Mouse (Mus musculus) lung, postnatal 0 days (tissue): ENCODE measurements around the gene Gm10644. TPM values are rescaled to one million over a fixed set of nuclear protein-coding genes. Genes with fewer than 3 reads are reported as not detected.

ENCODE experiments used
- ATAC-seq: fragments of 200-750 bp; cut with Nextera tagmentation; 2 replicates; pipeline ENCODE4 v1.8.0; 2017; ENCODE audit warnings: moderate library complexity
- DNase-seq: peaks from one replicate; pipeline ENCODE4 v3.0.0-alpha.2; 2016; ENCODE audit warnings: low spot score
- H3K27ac ChIP-seq: fragments of 300-500 bp; sonication (generic); 2 replicates; pipeline ENCODE4 v1.5.1; 2014; ENCODE audit warnings: antibody characterized with exemption, mild to moderate bottlenecking, low read length, mixed read lengths
- H3K27me3 ChIP-seq: fragments of 300-500 bp; sonication (generic); replicated peaks from 2 replicates; pipeline ENCODE4 v1.6.1; 2014; ENCODE audit warnings: low read length, mixed read lengths; ENCODE audit not compliant: insufficient read depth
- H3K36me3 ChIP-seq: fragments of 300-500 bp; sonication (generic); 2 replicates; pipeline ENCODE4 v1.6.1; 2014; ENCODE audit warnings: low read length, mixed read lengths; ENCODE audit not compliant: insufficient read depth
- H3K4me1 ChIP-seq: fragments of 300-500 bp; sonication (generic); 2 replicates; pipeline ENCODE4 v1.6.1; 2014; ENCODE audit warnings: antibody characterized with exemption, low read depth, low read length, mixed read lengths; ENCODE audit not compliant: insufficient read depth
- H3K4me2 ChIP-seq: fragments of 300-500 bp; sonication (generic); replicated peaks from 2 replicates; pipeline ENCODE4 v1.6.1; 2014; ENCODE audit warnings: low read depth, mild to moderate bottlenecking, low read length, moderate library complexity, mixed read lengths
- H3K4me3 ChIP-seq: fragments of 300-500 bp; sonication (generic); 2 replicates; pipeline ENCODE4 v1.5.1; 2014; ENCODE audit warnings: low read depth, low read length
- H3K9ac ChIP-seq: fragments of 300-500 bp; sonication (generic); replicated peaks from 2 replicates; pipeline ENCODE4 v1.6.1; 2014; ENCODE audit warnings: low read depth, mild to moderate bottlenecking
- H3K9me3 ChIP-seq: fragments of 300-500 bp; sonication (generic); 2 replicates; pipeline ENCODE4 v1.6.1; 2016; ENCODE audit warnings: low read length, mixed read lengths
- CTCF ChIP-seq: IDR thresholded peaks from 2 replicates; pipeline ENCODE4 v1.5.1; 2016; ENCODE audit warnings: antibody characterized with exemption, mild to moderate bottlenecking
- EP300 ChIP-seq: IDR thresholded peaks from 2 replicates; pipeline ENCODE4 v1.6.1; 2016; ENCODE audit warnings: antibody characterized with exemption, mild to moderate bottlenecking, control low read depth
- WGBS: fragments of 180-500 bp; shearing (Covaris S2); extraction: QIAGEN DNeasy Blood & Tissue Kit; methylation state at CpG from one replicate; pipeline ENCODE4 v1.1.7; 2014; 5-methylcytosine and 5-hydroxymethylcytosine counted together
- polyA plus RNA-seq: library from polyadenylated mRNA; unstranded; fragments of >200 nt; fragmentation: Nextera tagmentation; extraction: Ambion mirVana; gene quantifications from 2 replicates; pipeline ENCODE4 v1.2.1, GENCODE M21; 2015

The Gm10644 gene
- 0.12 and 0.36 TPM in 2 replicates for polyA plus RNA-seq

DNA sequence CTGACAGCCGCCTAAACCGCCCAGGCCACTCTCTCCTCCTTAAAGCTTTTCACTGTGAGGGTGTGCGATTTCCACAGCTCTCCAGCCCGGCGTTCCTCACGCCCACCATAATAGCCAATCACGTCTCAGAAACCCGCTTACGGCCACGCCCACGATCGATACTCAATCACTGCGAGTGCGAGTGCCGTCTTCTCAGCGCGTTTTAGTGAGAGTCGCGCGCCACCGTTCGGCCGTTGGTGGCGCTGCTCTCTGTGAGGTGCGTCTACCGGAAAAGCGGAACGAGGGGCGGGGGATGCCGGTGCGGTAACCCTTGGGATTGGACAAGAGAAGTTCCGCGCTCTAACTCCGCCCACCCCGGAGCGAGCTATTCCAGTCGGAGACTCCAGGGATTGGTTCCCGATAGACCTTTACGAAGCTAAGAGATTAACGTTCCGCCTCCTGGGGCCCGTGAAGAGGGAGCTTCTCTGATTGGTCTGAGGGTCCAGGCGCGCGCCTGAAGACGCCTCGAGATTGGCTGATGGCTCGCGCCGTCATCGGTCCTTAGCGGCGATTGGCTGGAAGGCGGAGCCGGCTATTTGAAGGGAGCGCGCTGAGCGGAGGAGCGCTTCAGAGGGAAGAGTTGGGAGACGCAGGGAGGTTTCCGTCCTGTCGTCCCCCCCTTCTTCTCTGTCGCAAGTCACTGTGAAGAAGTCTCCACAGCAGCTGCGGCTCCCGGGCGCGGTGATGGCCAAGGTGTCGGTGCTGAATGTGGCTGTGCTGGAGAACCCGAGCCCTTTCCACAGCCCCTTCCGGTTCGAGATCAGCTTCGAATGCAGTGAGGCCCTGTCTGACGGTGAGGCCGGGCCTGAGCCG lies at the start of gene Gm10644, which contains the start of gene Asf1b:
Gm10644 (minus strand) TSS at position 100 of the 852 bp plus-strand sequence.
Asf1b (plus strand) TSS at position 402 of the 852 bp plus-strand sequence.
- Histone ChIP-seq H3K9me3 (no peaks in the 10 kb centered on the region), H3K27ac (peak within 1 kb of the TSS; percentile 51), H3K9ac (no peak within 1 kb of the TSS; the same call in 1 of the 2 replicates), H3K36me3 (no peaks in the 10 kb centered on the region), H3K4me1 (no peaks in the 10 kb centered on the region; the same call in 1 of the 2 replicates), H3K27me3 (no peaks in the 10 kb centered on the region), H3K4me2 (peak within 1 kb of the TSS; percentile 93), H3K4me3 (peak within 1 kb of the TSS; percentile 56)
- WGBS: under 1% methylated on average over 72 of the region's 75 CpGs
- DNase-seq (peak; percentile 100), ATAC-seq (peak; percentile 99)
- peak; percentile 93 for TF ChIP-seq CTCF
- no peak for TF ChIP-seq EP300

DNA sequence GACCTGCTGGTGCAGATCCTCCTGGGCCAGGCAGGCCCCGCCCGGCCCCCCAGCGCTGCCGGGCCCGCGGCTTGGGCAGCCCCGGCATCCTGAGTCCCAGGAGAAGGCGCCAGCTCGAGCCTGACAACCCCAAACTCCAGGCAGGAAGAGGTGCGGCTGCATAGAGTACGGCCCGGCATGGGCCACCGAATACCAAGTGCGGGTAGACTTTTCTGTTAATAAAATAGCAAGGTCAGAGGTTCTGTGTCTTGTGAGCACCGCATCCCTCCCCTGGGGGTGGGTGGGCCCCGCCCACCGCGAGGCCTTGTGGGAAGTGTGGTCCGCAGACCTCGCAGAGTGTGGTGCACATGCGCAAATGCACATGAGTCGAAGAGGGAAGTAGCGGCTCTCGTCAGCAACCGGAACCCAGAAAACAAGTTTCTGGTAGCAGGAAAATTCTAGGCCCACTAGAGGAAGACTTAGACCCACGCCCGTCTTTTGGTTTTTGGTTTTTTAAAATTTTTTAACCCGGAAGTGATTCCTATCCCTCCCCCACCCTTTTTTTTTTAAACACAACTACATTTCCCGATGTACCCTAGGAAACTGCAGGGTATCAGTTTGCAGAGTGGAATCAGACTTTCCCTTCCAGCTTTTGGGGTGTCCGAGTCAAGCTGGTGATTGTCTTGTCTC lies 49.7 kb upstream of the Gm10644 start:
- peaks cover 12% of the 10 kb centered on the region for H3K4me1 ChIP-seq
- peak overlapping the region; percentile 47 for H3K4me3 ChIP-seq
- H3K9me3 ChIP-seq: no peaks in the 10 kb centered on the region
- ATAC-seq (peak; percentile 91), DNase-seq (peak; percentile 97)
- TF ChIP-seq EP300 (peak; percentile 57), CTCF (no peak)
- H3K27ac ChIP-seq: peak overlapping the region; percentile 88
- H3K27me3 ChIP-seq: no peaks in the 10 kb centered on the region
- H3K36me3 ChIP-seq: 0 out of 2 replicates have a peak, but pooled peaks cover 5% of the 10 kb centered on the region
- H3K9ac ChIP-seq: peak overlapping the region; percentile 55
- peak overlapping the region; percentile 82 for H3K4me2 ChIP-seq
- WGBS: under 1% methylated on average over 30 of the region's 30 CpGs

DNA sequence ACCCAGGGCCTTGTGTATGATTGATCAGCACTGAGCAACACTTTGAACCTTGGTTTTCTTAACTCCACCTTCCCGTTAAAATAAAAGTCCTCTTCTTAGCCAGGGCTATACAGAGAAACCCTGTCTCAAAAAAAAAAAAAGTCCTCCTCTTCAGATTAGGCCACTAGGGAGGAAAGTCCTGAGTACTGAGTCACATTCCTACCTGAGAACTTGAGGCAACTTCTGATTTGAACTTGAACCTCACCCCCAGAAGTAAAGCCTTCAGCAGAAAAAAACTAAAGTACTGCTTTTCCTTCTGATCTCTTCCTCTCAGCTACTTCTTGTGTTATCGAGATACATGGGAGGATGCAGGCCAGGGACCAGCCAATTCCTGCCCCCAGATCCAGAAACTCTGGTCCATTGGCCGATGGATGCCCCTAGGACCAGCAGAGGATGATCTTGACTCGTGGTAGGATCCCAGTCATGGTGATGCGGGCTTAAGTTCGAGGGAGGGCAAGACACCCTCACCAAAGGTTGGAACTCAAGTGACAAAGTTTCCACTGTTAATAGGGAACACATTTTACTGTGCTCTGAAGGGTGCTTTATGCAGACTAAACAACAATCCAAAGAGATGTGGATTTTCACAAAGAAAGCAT lies 48.7 kb upstream of the Gm10644 start:
- 0 out of 2 replicates have a peak, but pooled peaks cover 6% of the 10 kb centered on the region for H3K36me3 ChIP-seq
- no peak overlapping the region; the same call in 1 of the 2 replicates for H3K4me2 ChIP-seq
- ATAC-seq (no peak), DNase-seq (peak; percentile 32)
- no peak overlapping the region for H3K27ac ChIP-seq
- peaks cover 15% of the 10 kb centered on the region; the same call in 1 of the 2 replicates for H3K4me1 ChIP-seq
- H3K9ac ChIP-seq: no peak overlapping the region
- H3K27me3 ChIP-seq: no peaks in the 10 kb centered on the region
- 64% methylated on average over 6 of the region's 6 CpGs for WGBS
- TF ChIP-seq EP300 (no peak), CTCF (no peak)
- no peaks in the 10 kb centered on the region for H3K9me3 ChIP-seq
- H3K4me3 ChIP-seq: no peak overlapping the region; the same call in 1 of the 2 replicates

DNA sequence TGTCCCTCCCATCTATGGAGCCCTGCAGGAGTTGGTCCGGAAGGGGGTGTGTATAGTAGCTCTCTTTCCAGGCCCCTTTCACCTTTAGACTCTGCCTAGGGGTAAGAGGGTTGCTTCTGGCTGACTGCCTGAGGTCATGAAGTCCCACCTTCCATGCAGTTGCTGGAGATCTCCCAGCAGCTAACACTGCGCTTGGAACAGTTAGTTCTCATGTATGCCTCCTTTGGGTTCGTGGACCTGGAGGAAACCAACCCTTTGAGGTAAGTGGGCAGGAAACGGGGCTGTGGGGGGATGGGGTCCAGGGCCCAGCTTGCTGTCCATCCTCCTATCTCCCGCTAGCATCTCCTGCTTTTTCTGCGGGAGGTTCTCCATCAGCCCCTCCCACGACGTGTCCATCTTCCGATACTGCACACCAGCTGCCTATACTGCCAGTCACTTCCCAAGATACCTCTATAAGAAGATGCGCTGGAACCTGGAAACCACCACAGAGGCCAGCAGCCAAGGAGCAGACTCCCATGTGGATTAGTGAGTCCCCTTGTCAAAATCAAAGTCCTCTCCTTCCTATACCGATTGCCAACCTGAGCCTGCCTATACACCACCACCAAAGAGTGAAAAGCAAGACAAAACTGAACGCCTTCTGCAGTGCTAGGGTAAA lies 48.1 kb upstream of the Gm10644 start:
- Histone ChIP-seq H3K27ac (no peak overlapping the region), H3K27me3 (no peaks in the 10 kb centered on the region), H3K4me3 (no peak overlapping the region), H3K4me2 (no peak overlapping the region), H3K9ac (no peak overlapping the region), H3K36me3 (0 out of 2 replicates have a peak, but pooled peaks cover 6% of the 10 kb centered on the region), H3K4me1 (peaks cover 18% of the 10 kb centered on the region; the same call in 1 of the 2 replicates), H3K9me3 (no peaks in the 10 kb centered on the region)
- DNase-seq (no peak), ATAC-seq (no peak)
- WGBS: 71% methylated on average over 12 of the region's 12 CpGs
- TF ChIP-seq EP300 (no peak), CTCF (no peak)

DNA sequence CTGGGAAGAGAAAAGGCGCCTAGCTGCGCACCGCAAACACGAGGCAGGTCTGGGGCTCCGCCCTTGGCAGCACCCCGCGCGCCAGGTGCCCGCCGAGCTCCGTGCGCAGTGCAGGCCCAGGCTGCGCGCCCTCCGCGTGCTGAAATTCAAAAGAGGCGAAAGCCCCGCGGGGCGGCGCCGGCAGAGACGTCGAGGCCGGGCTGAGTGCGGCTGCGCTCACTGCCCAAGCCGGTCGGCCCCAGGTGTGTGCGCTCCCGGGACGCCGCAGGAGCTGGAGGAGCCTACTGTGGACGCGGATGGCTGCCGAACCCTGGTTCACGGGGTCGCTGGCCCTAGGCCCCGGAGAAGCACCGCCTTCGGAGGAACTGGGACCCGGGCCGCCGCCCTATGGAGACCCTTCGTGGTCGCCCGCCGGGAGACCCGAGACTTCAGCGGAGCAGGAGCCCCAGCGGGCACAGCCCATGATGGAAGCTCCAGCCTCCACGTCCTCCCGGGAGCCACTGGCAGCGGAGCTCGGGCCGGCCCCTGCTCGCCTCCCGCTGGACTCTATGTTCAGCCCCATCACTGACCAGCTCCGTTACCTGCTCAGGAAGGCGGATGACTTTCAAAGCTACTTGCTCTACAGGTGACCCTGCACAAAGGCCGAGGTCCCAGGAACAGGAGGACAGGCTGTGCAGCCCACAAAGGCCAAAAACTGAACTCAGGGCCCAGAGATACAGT lies 46.4 kb upstream of the Gm10644 start, which contains the start of gene 1700067K01Rik:
1700067K01Rik (plus strand) TSS at position 222 of the 720 bp plus-strand sequence.
- no peaks in the 10 kb centered on the region for H3K9me3 ChIP-seq
- H3K27ac ChIP-seq: no peak within 1 kb of the TSS
- H3K4me2 ChIP-seq: no peak within 1 kb of the TSS; the same call in 1 of the 2 replicates
- DNase-seq (no peak), ATAC-seq (no peak)
- 0 out of 2 replicates have a peak, but pooled peaks cover 6% of the 10 kb centered on the region for H3K36me3 ChIP-seq
- no peak within 1 kb of the TSS for H3K4me3 ChIP-seq
- 56% methylated on average over 60 of the region's 61 CpGs for WGBS
- TF ChIP-seq CTCF: no peak
- TF ChIP-seq EP300: no peak
- no peak within 1 kb of the TSS for H3K9ac ChIP-seq
- H3K27me3 ChIP-seq: no peaks in the 10 kb centered on the region
- H3K4me1 ChIP-seq: peaks cover 18% of the 10 kb centered on the region; the same call in 1 of the 2 replicates
